Mouse (Mus musculus): ENCODE measurements around the gene Slc23a2. TPM values are rescaled to one million over a fixed set of nuclear protein-coding genes. Genes with fewer than 3 reads are reported as not detected.
A peak's percentile ranks its signal among the peaks of the same experiment; 100 is the strongest.

Slc23a2 gene
- polyA plus RNA-seq, 1 experiment from 2014 or later: 7.7 TPM

DNA sequence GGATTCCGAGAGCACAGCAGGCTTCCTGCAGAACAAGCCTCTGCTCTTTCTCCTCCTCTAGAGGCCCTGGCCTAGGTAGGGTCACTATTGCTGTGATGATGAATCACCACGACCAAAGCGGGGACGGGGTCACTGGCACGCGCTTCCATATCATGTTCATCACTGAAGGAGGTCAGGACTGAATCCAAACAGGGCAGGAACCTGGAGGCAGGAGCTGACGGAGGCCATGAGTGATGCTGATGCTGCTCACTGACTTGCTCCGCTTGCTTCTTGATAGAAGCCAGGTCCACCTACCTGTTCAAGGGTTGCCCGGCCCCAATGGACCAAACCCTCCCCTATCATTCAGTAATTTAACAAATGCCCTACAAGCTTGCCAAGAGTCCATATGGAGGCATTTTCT is 35.9 kb downstream of the Slc23a2 start:
- H3K4me2 ChIP-seq (ENCODE audit: low read depth, low read length): no peak overlapping the region
- ATAC-seq (replicated peaks; ENCODE audit: insufficient number of reproducible peaks, low FRiP score, low TSS enrichment, low read depth): no peak
- WGBS: 96% methylated on average over 9 of the region's 9 CpGs
- H3K27me3 ChIP-seq (ENCODE audit: control insufficient read depth, insufficient read depth, low read length): no peaks in the 10 kb centered on the region
- H3K27ac ChIP-seq (replicated peaks; ENCODE audit: low read depth, low read length): no peak overlapping the region
- no peaks in the 10 kb centered on the region for H3K4me1 ChIP-seq (ENCODE audit: control insufficient read depth, insufficient read depth, low read length)
- H3K9ac ChIP-seq (replicated peaks; ENCODE audit: low read length): no peak overlapping the region
- no peaks in the 10 kb centered on the region for H3K9me3 ChIP-seq (replicated peaks; ENCODE audit: control insufficient read depth, low read length)
- DNase-seq (ENCODE audit: low spot score): no peak
- no peaks in the 10 kb centered on the region for H3K36me3 ChIP-seq (replicated peaks; ENCODE audit: control insufficient read depth, insufficient read depth, low read depth, low read length)
- no peak overlapping the region for H3K4me3 ChIP-seq (ENCODE audit: low read depth, low read length)

DNA sequence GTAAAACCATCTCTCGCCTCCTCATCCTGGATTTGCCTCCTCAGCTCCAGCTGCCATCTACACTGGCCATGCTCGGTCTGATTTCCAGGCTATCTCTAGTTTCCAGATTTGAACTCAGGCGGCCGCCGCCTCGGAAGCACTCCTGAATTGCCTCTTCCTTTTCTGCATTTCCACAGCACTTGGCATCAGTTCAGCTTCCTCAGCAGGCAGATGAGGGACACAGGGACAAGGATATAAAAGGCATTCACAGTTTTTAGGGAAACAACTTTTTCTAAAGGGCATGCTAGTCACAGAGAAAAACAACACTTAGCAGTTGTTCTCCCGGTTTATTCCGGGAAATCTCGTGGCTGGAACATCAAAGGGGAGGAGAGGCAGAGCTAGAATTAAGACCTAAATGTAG is 37.3 kb downstream of the Slc23a2 start:
- Histone ChIP-seq H3K36me3 (replicated peaks; ENCODE audit: control insufficient read depth, insufficient read depth, low read depth, low read length) (no peaks in the 10 kb centered on the region), H3K9me3 (replicated peaks; ENCODE audit: control insufficient read depth, low read length) (no peaks in the 10 kb centered on the region), H3K27me3 (ENCODE audit: control insufficient read depth, insufficient read depth, low read length) (no peaks in the 10 kb centered on the region), H3K27ac (replicated peaks; ENCODE audit: low read depth, low read length) (no peak overlapping the region), H3K4me1 (ENCODE audit: control insufficient read depth, insufficient read depth, low read length) (peaks cover 3% of the 10 kb centered on the region; the same call in 1 of the 2 replicates), H3K4me3 (ENCODE audit: low read depth, low read length) (no peak overlapping the region), H3K9ac (replicated peaks; ENCODE audit: low read length) (no peak overlapping the region), H3K4me2 (ENCODE audit: low read depth, low read length) (no peak overlapping the region)
- no peak for DNase-seq (ENCODE audit: low spot score)
- no peak for ATAC-seq (replicated peaks; ENCODE audit: insufficient number of reproducible peaks, low FRiP score, low TSS enrichment, low read depth)
- 71% methylated on average over 9 of the region's 9 CpGs for WGBS

DNA sequence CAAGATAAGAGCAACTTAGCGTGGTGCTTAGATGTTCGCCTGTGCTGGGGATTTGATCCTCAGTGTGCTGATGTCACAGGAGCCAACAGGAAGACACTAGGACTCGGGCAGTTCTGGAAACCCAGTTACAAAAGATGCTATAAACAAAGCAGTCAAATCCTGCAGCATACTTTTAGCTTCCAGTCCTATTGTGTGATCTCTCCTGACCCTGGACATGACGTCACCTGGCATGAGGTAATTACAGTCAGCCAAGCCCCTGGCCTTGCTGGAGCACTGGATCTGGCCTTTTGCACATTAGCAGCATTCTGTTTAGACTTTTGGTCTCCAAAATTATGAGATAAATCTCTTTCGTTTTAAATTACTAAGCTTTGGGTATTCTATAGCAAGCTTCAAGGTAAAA is 38.8 kb downstream of the Slc23a2 start:
- Histone ChIP-seq H3K9ac (replicated peaks; ENCODE audit: low read length) (no peak overlapping the region), H3K4me3 (ENCODE audit: low read depth, low read length) (no peak overlapping the region), H3K9me3 (replicated peaks; ENCODE audit: control insufficient read depth, low read length) (no peaks in the 10 kb centered on the region), H3K27ac (replicated peaks; ENCODE audit: low read depth, low read length) (no peak overlapping the region), H3K4me2 (ENCODE audit: low read depth, low read length) (no peak overlapping the region), H3K27me3 (ENCODE audit: control insufficient read depth, insufficient read depth, low read length) (no peaks in the 10 kb centered on the region), H3K4me1 (ENCODE audit: control insufficient read depth, insufficient read depth, low read length) (peaks cover 3% of the 10 kb centered on the region; the same call in 1 of the 2 replicates), H3K36me3 (replicated peaks; ENCODE audit: control insufficient read depth, insufficient read depth, low read depth, low read length) (no peaks in the 10 kb centered on the region)
- DNase-seq (ENCODE audit: low spot score) (peak; percentile 25), ATAC-seq (replicated peaks; ENCODE audit: insufficient number of reproducible peaks, low FRiP score, low TSS enrichment, low read depth) (no peak)
- 62% methylated on average over 5 of the region's 5 CpGs for WGBS

DNA sequence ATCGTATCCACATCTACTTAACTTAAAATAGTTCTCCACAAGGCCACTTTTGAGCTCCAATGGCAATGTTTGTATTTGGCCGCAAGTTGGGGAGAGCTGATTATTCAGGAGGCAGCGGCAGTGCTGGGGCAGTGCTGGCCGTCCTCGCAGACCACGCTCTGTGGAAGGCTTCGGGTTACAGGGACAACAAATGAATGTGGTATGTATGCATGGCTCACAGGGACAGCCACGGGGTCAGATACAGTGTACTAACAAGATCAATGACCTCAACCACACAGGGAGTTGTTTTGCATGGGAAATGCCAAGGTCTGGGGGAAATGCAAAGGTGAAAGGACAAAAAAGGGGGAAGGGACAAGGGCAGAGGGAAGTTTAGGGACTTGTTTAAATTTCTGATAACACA is 41.6 kb downstream of the Slc23a2 start:
- peaks cover 3% of the 10 kb centered on the region; the same call in 1 of the 2 replicates for H3K4me1 ChIP-seq (ENCODE audit: control insufficient read depth, insufficient read depth, low read length)
- WGBS: 4% methylated on average over 8 of the region's 8 CpGs
- no peak overlapping the region for H3K4me3 ChIP-seq (ENCODE audit: low read depth, low read length)
- H3K9ac ChIP-seq (replicated peaks; ENCODE audit: low read length): no peak overlapping the region
- no peak overlapping the region for H3K27ac ChIP-seq (replicated peaks; ENCODE audit: low read depth, low read length)
- H3K36me3 ChIP-seq (replicated peaks; ENCODE audit: control insufficient read depth, insufficient read depth, low read depth, low read length): no peaks in the 10 kb centered on the region
- no peak overlapping the region for H3K4me2 ChIP-seq (ENCODE audit: low read depth, low read length)
- H3K27me3 ChIP-seq (ENCODE audit: control insufficient read depth, insufficient read depth, low read length): no peaks in the 10 kb centered on the region
- ATAC-seq (replicated peaks; ENCODE audit: insufficient number of reproducible peaks, low FRiP score, low TSS enrichment, low read depth): no peak
- peak; percentile 61 for DNase-seq (ENCODE audit: low spot score)
- H3K9me3 ChIP-seq (replicated peaks; ENCODE audit: control insufficient read depth, low read length): no peaks in the 10 kb centered on the region

DNA sequence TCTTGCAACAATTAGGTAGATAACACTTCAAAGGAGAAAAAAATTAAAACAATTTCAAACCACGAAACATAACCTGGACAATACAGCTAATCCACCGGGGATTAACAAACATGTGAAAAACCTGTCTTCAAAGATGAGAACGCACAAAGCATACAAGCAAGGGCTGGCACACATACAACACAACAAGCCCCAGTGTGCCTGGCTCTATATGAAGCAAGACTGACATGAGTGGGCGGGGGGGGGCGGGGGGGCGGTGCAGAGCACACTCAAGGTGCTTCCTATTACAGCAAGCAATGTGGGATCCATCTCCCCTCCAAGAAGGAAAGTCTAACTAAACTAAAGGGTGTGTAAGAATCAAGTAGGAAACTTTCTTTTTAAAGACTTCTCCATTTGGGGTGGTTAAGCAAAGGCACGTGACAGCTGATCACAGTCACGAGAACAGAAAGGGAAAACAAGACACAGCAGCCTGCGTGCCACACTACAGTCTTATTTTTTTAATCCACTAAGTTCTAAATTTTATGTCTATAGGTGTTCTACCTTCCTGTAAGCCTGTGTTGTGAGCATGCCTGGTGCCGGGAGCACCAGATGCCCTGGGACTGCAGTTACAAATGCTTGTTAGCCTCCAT is 42.3 kb downstream of the Slc23a2 start:
- no peak for ATAC-seq (replicated peaks; ENCODE audit: insufficient number of reproducible peaks, low FRiP score, low TSS enrichment, low read depth)

DNA sequence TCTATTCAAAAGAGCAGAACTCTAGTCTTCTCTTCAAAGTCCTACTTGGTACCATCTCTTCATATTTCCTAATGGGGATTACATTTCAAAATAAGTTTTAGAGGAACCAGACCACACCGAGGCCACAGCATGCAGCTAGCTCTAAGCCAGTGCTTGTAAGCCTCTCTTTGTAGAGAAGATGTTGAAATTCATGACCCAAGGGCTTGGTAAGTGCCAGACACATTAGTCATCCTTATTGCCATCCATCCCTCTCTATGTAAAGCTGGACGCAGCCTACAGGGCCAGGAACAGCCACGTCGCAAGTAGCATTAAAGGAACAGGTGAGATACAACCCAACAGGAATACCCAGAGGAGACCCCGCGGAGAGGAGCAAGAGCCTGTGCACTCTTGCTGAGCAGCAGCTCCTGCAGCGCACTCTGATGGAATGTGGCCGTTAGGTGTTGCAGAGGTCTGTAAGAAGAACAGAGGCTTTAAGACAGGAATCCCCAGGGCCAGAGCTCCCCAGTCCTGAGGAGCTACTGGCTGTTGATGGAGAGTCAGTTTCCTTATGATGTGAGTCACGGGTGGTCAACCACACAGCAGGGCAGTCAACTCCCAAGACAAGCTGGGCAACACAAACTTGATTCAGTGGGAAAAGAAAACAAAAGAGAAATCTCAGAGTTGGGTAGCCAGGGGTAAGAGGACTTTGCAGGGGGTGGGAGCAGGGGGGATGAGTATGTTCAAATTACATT is 45.8 kb downstream of the Slc23a2 start:
- DNase-seq (ENCODE audit: low spot score) (no peak), ATAC-seq (replicated peaks; ENCODE audit: insufficient number of reproducible peaks, low FRiP score, low TSS enrichment, low read depth) (no peak)
- Histone ChIP-seq H3K36me3 (replicated peaks; ENCODE audit: control insufficient read depth, insufficient read depth, low read depth, low read length) (no peaks in the 10 kb centered on the region), H3K27me3 (ENCODE audit: control insufficient read depth, insufficient read depth, low read length) (no peaks in the 10 kb centered on the region), H3K4me3 (ENCODE audit: low read depth, low read length) (no peak overlapping the region), H3K9me3 (replicated peaks; ENCODE audit: control insufficient read depth, low read length) (no peaks in the 10 kb centered on the region), H3K4me2 (ENCODE audit: low read depth, low read length) (no peak overlapping the region), H3K27ac (replicated peaks; ENCODE audit: low read depth, low read length) (no peak overlapping the region), H3K4me1 (ENCODE audit: control insufficient read depth, insufficient read depth, low read length) (peaks cover 3% of the 10 kb centered on the region; the same call in 1 of the 2 replicates), H3K9ac (replicated peaks; ENCODE audit: low read length) (no peak overlapping the region)
- 63% methylated on average over 9 of the region's 9 CpGs for WGBS

More for the DNA sequence above, 42.3 kb downstream of the Slc23a2 start:
- no peak overlapping the region for H3K4me2 ChIP-seq (ENCODE audit: low read depth, low read length)
- H3K4me3 ChIP-seq (ENCODE audit: low read depth, low read length): no peak overlapping the region
- no peaks in the 10 kb centered on the region for H3K9me3 ChIP-seq (replicated peaks; ENCODE audit: control insufficient read depth, low read length)
- 60% methylated on average over 10 of the region's 10 CpGs for WGBS
- peaks cover 3% of the 10 kb centered on the region; the same call in 1 of the 2 replicates for H3K4me1 ChIP-seq (ENCODE audit: control insufficient read depth, insufficient read depth, low read length)
- no peak overlapping the region for H3K27ac ChIP-seq (replicated peaks; ENCODE audit: low read depth, low read length)
- H3K36me3 ChIP-seq (replicated peaks; ENCODE audit: control insufficient read depth, insufficient read depth, low read depth, low read length): no peaks in the 10 kb centered on the region
- H3K27me3 ChIP-seq (ENCODE audit: control insufficient read depth, insufficient read depth, low read length): no peaks in the 10 kb centered on the region
- no peak for DNase-seq (ENCODE audit: low spot score)
- no peak overlapping the region for H3K9ac ChIP-seq (replicated peaks; ENCODE audit: low read length)

DNA sequence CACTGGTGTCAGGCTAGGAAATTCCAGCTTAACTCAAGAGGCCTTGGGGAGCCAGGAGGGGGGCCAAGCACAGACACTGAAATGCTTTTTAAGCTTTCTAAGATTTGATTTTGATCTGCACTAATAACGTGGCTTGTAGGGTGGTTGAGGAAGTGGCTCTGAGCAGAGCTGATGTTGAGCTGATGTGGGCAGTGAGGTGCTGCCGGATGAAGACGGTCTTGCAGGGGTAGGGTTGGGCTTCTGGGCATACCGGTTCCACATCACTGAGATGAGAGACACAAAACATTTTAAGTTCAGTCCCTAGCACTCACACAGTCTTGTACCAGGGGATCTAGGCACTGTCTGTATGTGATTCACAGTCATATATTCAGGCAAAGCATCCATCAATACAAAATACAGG is 46.5 kb downstream of the Slc23a2 start:
- WGBS: 87% methylated on average over 4 of the region's 4 CpGs
- Histone ChIP-seq H3K27me3 (ENCODE audit: control insufficient read depth, insufficient read depth, low read length) (no peaks in the 10 kb centered on the region), H3K27ac (replicated peaks; ENCODE audit: low read depth, low read length) (no peak overlapping the region), H3K36me3 (replicated peaks; ENCODE audit: control insufficient read depth, insufficient read depth, low read depth, low read length) (no peaks in the 10 kb centered on the region), H3K4me2 (ENCODE audit: low read depth, low read length) (no peak overlapping the region), H3K9ac (replicated peaks; ENCODE audit: low read length) (no peak overlapping the region), H3K4me3 (ENCODE audit: low read depth, low read length) (no peak overlapping the region), H3K4me1 (ENCODE audit: control insufficient read depth, insufficient read depth, low read length) (peaks cover 3% of the 10 kb centered on the region; the same call in 1 of the 2 replicates), H3K9me3 (replicated peaks; ENCODE audit: control insufficient read depth, low read length) (no peaks in the 10 kb centered on the region)
- ATAC-seq (replicated peaks; ENCODE audit: insufficient number of reproducible peaks, low FRiP score, low TSS enrichment, low read depth) (no peak), DNase-seq (ENCODE audit: low spot score) (no peak)

DNA sequence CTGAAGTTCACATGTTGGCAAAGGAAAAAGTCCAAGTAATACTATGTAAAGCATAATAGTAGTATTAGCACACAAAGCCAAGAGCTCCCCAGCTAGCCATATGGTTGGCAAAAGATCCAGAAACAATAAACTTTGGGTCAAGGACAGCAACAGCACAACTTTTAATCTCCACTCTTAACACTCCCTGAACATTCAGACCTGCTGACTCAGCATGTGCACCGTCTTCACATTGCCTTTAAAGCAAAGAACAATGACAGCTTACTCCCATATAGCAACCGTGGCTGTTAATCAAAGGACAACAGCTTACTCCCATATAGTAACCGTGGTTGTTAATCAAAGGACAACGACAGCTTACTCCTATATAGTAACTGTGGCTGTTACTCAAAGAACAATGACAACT is 48.3 kb downstream of the Slc23a2 start:
- no peak overlapping the region for H3K4me3 ChIP-seq (ENCODE audit: low read depth, low read length)
- H3K4me2 ChIP-seq (ENCODE audit: low read depth, low read length): no peak overlapping the region
- DNase-seq (ENCODE audit: low spot score): no peak
- no peak overlapping the region for H3K9ac ChIP-seq (replicated peaks; ENCODE audit: low read length)
- no peaks in the 10 kb centered on the region for H3K9me3 ChIP-seq (replicated peaks; ENCODE audit: control insufficient read depth, low read length)
- H3K27ac ChIP-seq (replicated peaks; ENCODE audit: low read depth, low read length): no peak overlapping the region
- H3K36me3 ChIP-seq (replicated peaks; ENCODE audit: control insufficient read depth, insufficient read depth, low read depth, low read length): no peaks in the 10 kb centered on the region; the same call in 1 of the 2 replicates
- H3K4me1 ChIP-seq (ENCODE audit: control insufficient read depth, insufficient read depth, low read length): no peaks in the 10 kb centered on the region
- 79% methylated on average over 4 of the region's 4 CpGs for WGBS
- no peaks in the 10 kb centered on the region for H3K27me3 ChIP-seq (ENCODE audit: control insufficient read depth, insufficient read depth, low read length)
- ATAC-seq (replicated peaks; ENCODE audit: insufficient number of reproducible peaks, low FRiP score, low TSS enrichment, low read depth): no peak

Measured in embryonic facial prominence, embryonic 11.5 days (tissue).